Mouse (Mus musculus): ENCODE measurements around the gene Mical2.

The Mical2 gene

GRCm38 (mm10) chr7:112241211-112241944 lies 15.7 kb downstream of the Mical2 start:
- no peak for DNase-seq (ENCODE audit: extremely low spot score, low spot score)

GRCm38 (mm10) chr7:112241945-112242329 lies 16.3 kb downstream of the Mical2 start:
- no peak for DNase-seq (ENCODE audit: extremely low spot score, low spot score)

- no peak for DNase-seq (ENCODE audit: extremely low spot score, low spot score)
Measured at GRCm38 (mm10) chr7:112242587-112242986, 16.9 kb downstream of the Mical2 start.

GRCm38 (mm10) chr7:112244071-112244470 lies 18.4 kb downstream of the Mical2 start:
- no peak for DNase-seq (ENCODE audit: extremely low spot score, low spot score)

GRCm38 (mm10) chr7:112244683-112245082 lies 19.0 kb downstream of the Mical2 start:
- no peak for DNase-seq (ENCODE audit: extremely low spot score, low spot score)

GRCm38 (mm10) chr7:112245839-112246438 lies 20.3 kb downstream of the Mical2 start:
- DNase-seq (ENCODE audit: extremely low spot score, low spot score), result no peak

GRCm38 (mm10) chr7:112246442-112246841 lies 20.8 kb downstream of the Mical2 start:
- DNase-seq (ENCODE audit: extremely low spot score, low spot score), result no peak

GRCm38 (mm10) chr7:112247890-112248289 lies 22.2 kb downstream of the Mical2 start:
- DNase-seq (ENCODE audit: extremely low spot score, low spot score), result no peak

GRCm38 (mm10) chr7:112249476-112249875 lies 23.8 kb downstream of the Mical2 start:
- DNase-seq (ENCODE audit: extremely low spot score, low spot score), result no peak

- no peak for DNase-seq (ENCODE audit: extremely low spot score, low spot score)
Measured at GRCm38 (mm10) chr7:112252065-112252464, 26.4 kb downstream of the Mical2 start.

- no peak for DNase-seq (ENCODE audit: extremely low spot score, low spot score)
Measured at GRCm38 (mm10) chr7:112254233-112254632, 28.6 kb downstream of the Mical2 start.

- DNase-seq (ENCODE audit: extremely low spot score, low spot score), result no peak
Measured at GRCm38 (mm10) chr7:112255248-112255866, 29.7 kb downstream of the Mical2 start.

- no peak for DNase-seq (ENCODE audit: extremely low spot score, low spot score)
Measured at GRCm38 (mm10) chr7:112258338-112258903, 32.8 kb downstream of the Mical2 start.

GRCm38 (mm10) chr7:112259286-112259685 lies 33.6 kb downstream of the Mical2 start:
- DNase-seq (ENCODE audit: extremely low spot score, low spot score), result no peak

GRCm38 (mm10) chr7:112261121-112261520 lies 35.5 kb downstream of the Mical2 start:
- no peak for DNase-seq (ENCODE audit: extremely low spot score, low spot score)

- no peak for DNase-seq (ENCODE audit: extremely low spot score, low spot score)
Measured at GRCm38 (mm10) chr7:112267266-112267665, 41.6 kb downstream of the Mical2 start.

GRCm38 (mm10) chr7:112268761-112269425 lies 43.2 kb downstream of the Mical2 start:
- DNase-seq (ENCODE audit: extremely low spot score, low spot score), result no peak

- no peak for DNase-seq (ENCODE audit: extremely low spot score, low spot score)
Measured at GRCm38 (mm10) chr7:112270870-112271269, 45.2 kb downstream of the Mical2 start.

- DNase-seq (ENCODE audit: extremely low spot score, low spot score), result no peak
Measured at GRCm38 (mm10) chr7:112271627-112272026, 46.0 kb downstream of the Mical2 start.

GRCm38 (mm10) chr7:112272692-112273091 lies 47.0 kb downstream of the Mical2 start:
- no peak for DNase-seq (ENCODE audit: extremely low spot score, low spot score)

- DNase-seq (ENCODE audit: extremely low spot score, low spot score), result no peak
Measured at GRCm38 (mm10) chr7:112273451-112273850, 47.8 kb downstream of the Mical2 start.

GRCm38 (mm10) chr7:112274611-112275010 lies 49.0 kb downstream of the Mical2 start:
- DNase-seq (ENCODE audit: extremely low spot score, low spot score), result no peak

Measured in neural tube, embryonic 10.5 days (tissue).